Comparison of ENCODE assay signal across 8 mouse cellular contexts in the genomic region with DNA sequence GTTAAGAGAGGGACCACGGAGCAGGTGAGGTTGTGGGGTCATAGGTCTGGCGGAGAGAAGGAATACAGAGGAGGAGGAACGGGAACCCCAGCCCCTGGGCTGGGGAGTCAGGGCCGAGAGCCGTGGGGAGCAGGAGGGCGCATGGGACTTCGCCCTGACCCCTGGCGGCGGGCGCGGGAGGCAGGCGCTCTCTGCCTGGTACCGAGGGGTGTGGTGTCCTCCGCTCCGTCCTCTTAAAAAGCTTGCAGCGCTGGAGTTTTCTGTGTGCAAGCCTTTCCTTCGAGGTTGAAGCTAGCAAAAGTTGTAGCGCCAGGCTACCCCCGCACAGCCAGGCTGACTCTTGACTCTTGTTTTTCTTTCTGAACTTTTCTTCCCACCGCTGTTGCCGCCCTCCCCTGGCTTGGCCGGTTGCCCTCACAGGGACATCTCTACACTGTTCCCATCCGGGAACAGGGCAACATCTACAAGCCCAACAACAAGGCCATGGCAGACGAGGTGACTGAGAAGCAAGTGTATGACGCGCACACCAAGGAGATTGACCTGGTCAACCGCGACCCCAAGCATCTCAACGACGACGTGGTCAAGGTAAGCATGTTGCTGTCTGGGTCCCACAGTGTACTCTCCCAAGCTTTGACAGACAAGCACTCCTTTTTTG. TPM values are rescaled to one million over a fixed set of nuclear protein-coding genes. Genes with fewer than 3 reads are reported as not detected.
A peak's percentile ranks its signal among the peaks of the same experiment; 100 is the strongest.
DNase-seq lines count a peak whose midpoint lies in the region; ATAC-seq and TF ChIP-seq lines count a peak whose summit lies in the region.

No protein-coding gene starts in this region.

- intact Hi-C loops in heart, postnatal 14 days (cut with DNase I): loop anchor here (2.0 to 5.0 kb wide), 4 partner anchors 27 to 193 kb away; partner anchors contain the start of gene Cav2

- peak; percentile 72 for ATAC-seq in forebrain, embryonic 16.5 days
- peak; percentile 86 for ATAC-seq in lung, embryonic 16.5 days (ENCODE audit: low read depth)

- WGBS in forebrain, embryonic 16.5 days: 3% methylated on average over 31 of the region's 31 CpGs
- 2% methylated on average over 31 of the region's 31 CpGs for WGBS in lung, embryonic 16.5 days
- whole genome bisulfite sequencing in olfactory bulb, adult 2 months: 10% methylated on average over 31 of the region's 31 CpGs

- TF ChIP-seq POLR2A in olfactory bulb, adult 2 months (IDR thresholded peaks at IDR 0.05; ENCODE audit: insufficient read depth, low read depth, low read length): no peak

- peak; percentile 82 to 84 for DNase-seq in heart, postnatal 14 days
- DNase-seq in kidney, postnatal 36 days: peak; percentile 73 to 89
- DNase-seq in thymus, postnatal 36 days: peak; percentile 26 to 28

- no peaks in the 10 kb centered on the region for H3K9me3 ChIP-seq in E14TG2a.4 (ENCODE audit: low read length)
- no peaks in the 10 kb centered on the region for H3K9me3 ChIP-seq in forebrain, embryonic 16.5 days (ENCODE audit: control insufficient read depth, low read length)
- no peaks in the 10 kb centered on the region for H3K9me3 ChIP-seq in lung, embryonic 16.5 days (ENCODE audit: control insufficient read depth, low read length)

- peaks cover 50% of the 10 kb centered on the region for H3K27me3 ChIP-seq in E14TG2a.4 (ENCODE audit: insufficient read depth, low read length)
- H3K27me3 ChIP-seq in forebrain, embryonic 16.5 days (replicated peaks; ENCODE audit: control insufficient read depth, insufficient read depth, low read length): 0 out of 2 replicates have a peak, but pooled peaks cover 4% of the 10 kb centered on the region
- H3K27me3 ChIP-seq in lung, embryonic 16.5 days (ENCODE audit: control insufficient read depth, insufficient read depth, low read depth, low read length): no peaks in the 10 kb centered on the region

- no peaks in the 10 kb centered on the region for H3K36me3 ChIP-seq in E14TG2a.4 (ENCODE audit: insufficient read depth, low read length)
- H3K36me3 ChIP-seq in forebrain, embryonic 16.5 days (ENCODE audit: control insufficient read depth, insufficient read depth): no peaks in the 10 kb centered on the region
- H3K36me3 ChIP-seq in lung, embryonic 16.5 days (ENCODE audit: control insufficient read depth, insufficient read depth, low read length): no peaks in the 10 kb centered on the region

- H3K4me1 ChIP-seq in E14TG2a.4 (replicated peaks; ENCODE audit: low read depth, low read length): peaks cover 21% of the 10 kb centered on the region
- H3K4me1 ChIP-seq in brown adipose tissue, adult 24 weeks (ENCODE audit: control insufficient read depth, insufficient read depth, insufficient read length, low read length): 0 out of 2 replicates have a peak, but pooled peaks cover 3% of the 10 kb centered on the region
- H3K4me1 ChIP-seq in forebrain, embryonic 16.5 days (replicated peaks; ENCODE audit: control insufficient read depth, insufficient read depth, low read length): peaks cover 20% of the 10 kb centered on the region
- H3K4me1 ChIP-seq in lung, embryonic 16.5 days (replicated peaks; ENCODE audit: control insufficient read depth, insufficient read depth, low read length): peaks cover 8% of the 10 kb centered on the region; the same call in 1 of the 2 replicates
- peaks cover 22% of the 10 kb centered on the region for H3K4me1 ChIP-seq in olfactory bulb, adult 2 months (ENCODE audit: control insufficient read depth, insufficient read depth, low read length)

- peak overlapping the region; percentile 99 for H3K27ac ChIP-seq in brown adipose tissue, adult 24 weeks (replicated peaks; ENCODE audit: low read depth, low read length)
- H3K27ac ChIP-seq in forebrain, embryonic 16.5 days (ENCODE audit: low read length): no peak overlapping the region
- H3K27ac ChIP-seq in lung, embryonic 16.5 days (ENCODE audit: low read length): peak overlapping the region; percentile 93
- H3K27ac ChIP-seq in olfactory bulb, adult 2 months (ENCODE audit: insufficient read depth, low read depth, low read length): 0 out of 2 replicates have a peak overlapping the region, but pooled peaks have one; percentile 2

- H3K4me2 ChIP-seq in forebrain, embryonic 16.5 days (ENCODE audit: low read length): peak overlapping the region; percentile 96
- H3K4me2 ChIP-seq in lung, embryonic 16.5 days (ENCODE audit: low read depth, low read length): peak overlapping the region; percentile 89

- TF ChIP-seq CTCF in E14TG2a.4 (conservative IDR thresholded peaks at IDR 0.05; ENCODE audit: low read length): no peak
- peak; percentile 71 for TF ChIP-seq CTCF in olfactory bulb, adult 2 months (IDR thresholded peaks at IDR 0.05; ENCODE audit: insufficient read depth, low read depth, low read length)

- H3K9ac ChIP-seq in forebrain, embryonic 16.5 days (replicated peaks; ENCODE audit: low read depth, low read length): no peak overlapping the region; the same call in 1 of the 2 replicates
- peak overlapping the region; percentile 72 for H3K9ac ChIP-seq in lung, embryonic 16.5 days (ENCODE audit: low read length)

- peak overlapping the region; percentile 70 for H3K4me3 ChIP-seq in E14TG2a.4 (replicated peaks; ENCODE audit: low read length)
- H3K4me3 ChIP-seq in brown adipose tissue, adult 24 weeks (ENCODE audit: insufficient read depth, low read depth, low read length): peak overlapping the region; percentile 81
- H3K4me3 ChIP-seq in forebrain, embryonic 16.5 days (replicated peaks; ENCODE audit: low read length): peak overlapping the region; percentile 56
- H3K4me3 ChIP-seq in lung, embryonic 16.5 days (ENCODE audit: low read length): peak overlapping the region; percentile 60
- H3K4me3 ChIP-seq in olfactory bulb, adult 2 months (ENCODE audit: insufficient read depth, low read depth, low read length): peak overlapping the region; percentile 44

RNA-seq across cellular contexts. Expression of gene Cav1, which starts 1.5 kb away (rescaled TPM):
- 735 and 867 TPM in 2 replicates for polyA plus RNA-seq in brown adipose tissue, adult 24 weeks (2012; ENCODE audit: insufficient read depth, insufficient read length, missing spikeins)
- polyA plus RNA-seq in forebrain, embryonic 16.5 days (2015; fragmentation: Nextera tagmentation; extraction: Ambion mirVana): 34.9 and 50.3 TPM in 2 replicates
- 100 to 1,000 TPM; 415 to 448 TPM for total RNA-seq in heart, postnatal 14 days (2021)
- 658 and 664 TPM in 2 replicates for polyA plus RNA-seq in lung, embryonic 16.5 days (2015; fragmentation: Nextera tagmentation; extraction: Ambion mirVana)
- not detected in 2 replicates for polyA plus RNA-seq in olfactory bulb, adult 2 months (2012; ENCODE audit: insufficient read depth, insufficient read length, low replicate concordance, missing spikeins)

RNA-seq across cellular contexts. Expression of gene Cav2, which starts 26.6 kb away (rescaled TPM):
- 223 and 244 TPM in 2 replicates for polyA plus RNA-seq in brown adipose tissue, adult 24 weeks (2012; ENCODE audit: insufficient read depth, insufficient read length, missing spikeins)
- 12.2 and 17.4 TPM in 2 replicates for polyA plus RNA-seq in forebrain, embryonic 16.5 days (2015; fragmentation: Nextera tagmentation; extraction: Ambion mirVana)
- 10 to 100 TPM; 64.8 to 66.2 TPM for total RNA-seq in heart, postnatal 14 days (2021)
- polyA plus RNA-seq in lung, embryonic 16.5 days (2015; fragmentation: Nextera tagmentation; extraction: Ambion mirVana): 123 and 135 TPM in 2 replicates
- polyA plus RNA-seq in olfactory bulb, adult 2 months (2012; ENCODE audit: insufficient read depth, insufficient read length, low replicate concordance, missing spikeins): not detected in 2 replicates

Comparison
In these comparisons a context has a peak if more than half of its experiments do, and no peak if none do; other contexts are left out.
1. DNase-seq: peak in every context shown above with its lines; median percentile 83 in heart, postnatal 14 days; 81 in kidney, postnatal 36 days; 27 in thymus, postnatal 36 days.